Mouse (Mus musculus) ES-CJ7 (cell line): ENCODE measurements around the gene Map4k3.
"Not testable (repeated sequence)": the region's sequence is repeated elsewhere in the genome, so short reads cannot be mapped to it uniquely, and the experiment has no call there.

ENCODE experiments used
- DNase-seq: peaks from one replicate; pipeline ENCODE4 v3.0.0; 2011; ENCODE audit warnings: low read depth, low spot score

Gene Map4k3

DNA sequence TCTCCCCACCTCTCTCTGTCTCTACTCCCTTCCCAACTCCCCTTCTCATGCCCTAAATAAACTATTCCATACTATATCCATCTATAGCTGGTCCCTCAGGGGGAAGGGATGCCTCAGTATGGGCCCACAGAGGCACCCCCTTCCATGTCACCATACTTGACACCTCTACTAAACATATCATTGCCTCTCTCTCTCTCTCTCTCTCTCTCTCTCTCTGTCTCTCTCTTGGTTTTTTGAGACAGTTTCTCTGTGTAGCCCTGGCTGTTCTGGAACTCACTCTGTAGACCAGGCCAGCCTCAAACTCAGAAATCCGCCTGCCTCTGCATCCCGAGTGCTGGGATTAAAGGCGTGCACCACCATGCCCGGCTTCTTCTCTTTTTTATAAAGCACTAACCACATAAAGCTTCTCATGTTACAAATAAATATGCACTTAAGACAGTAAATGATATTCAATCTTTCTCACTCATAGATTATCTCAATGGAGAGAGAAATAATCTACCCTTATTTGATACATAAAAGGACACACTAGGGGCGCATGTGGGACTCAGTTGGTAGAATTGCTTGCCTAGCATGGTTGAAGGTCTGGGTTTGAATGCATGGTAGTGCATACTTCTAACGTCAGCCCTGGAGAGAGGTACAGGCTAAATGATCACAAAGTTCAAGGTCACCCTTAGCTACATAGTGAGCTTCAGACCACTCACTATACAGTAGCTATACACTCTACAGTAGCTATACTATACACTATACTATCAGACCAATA lies 159.3 kb downstream of the Map4k3 start:
- no peak for DNase-seq

DNA sequence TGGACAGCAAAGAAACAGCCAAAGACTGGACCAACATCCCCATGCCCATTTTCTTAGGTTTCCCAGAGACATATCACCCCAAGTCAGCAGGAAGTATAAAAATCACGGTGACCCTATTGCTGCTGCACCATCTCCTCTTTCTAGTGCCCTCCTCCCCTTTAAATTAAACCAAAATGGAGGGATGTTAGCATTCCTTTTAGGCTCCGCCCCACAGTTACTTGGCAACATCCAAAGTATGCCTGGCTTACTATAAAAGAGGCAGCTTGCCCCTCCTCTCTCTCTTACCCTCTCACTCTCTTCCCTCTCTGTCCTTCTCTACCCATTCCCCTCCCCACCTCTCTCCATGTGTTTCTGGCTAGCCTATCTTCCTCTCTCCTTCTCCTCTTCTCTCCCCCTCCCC lies 159.8 kb downstream of the Map4k3 start:
- no peak for DNase-seq

DNA sequence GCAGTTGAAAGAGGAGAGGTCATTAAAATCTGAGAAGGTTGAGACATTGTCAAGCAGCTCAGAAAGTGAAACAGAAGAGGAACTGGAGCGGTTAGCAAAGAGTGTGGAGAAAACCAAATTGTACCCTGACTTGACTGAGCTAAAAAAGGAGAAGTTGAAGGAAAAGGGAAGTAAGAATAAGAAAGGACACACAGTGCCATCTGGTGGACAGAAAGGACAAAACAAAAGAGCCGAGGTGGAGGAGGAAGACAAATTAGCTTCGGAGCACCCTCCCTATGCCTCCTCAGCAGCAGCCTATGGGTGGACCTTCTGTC lies 163.7 kb downstream of the Map4k3 start:
- peak; percentile 61 for DNase-seq

DNA sequence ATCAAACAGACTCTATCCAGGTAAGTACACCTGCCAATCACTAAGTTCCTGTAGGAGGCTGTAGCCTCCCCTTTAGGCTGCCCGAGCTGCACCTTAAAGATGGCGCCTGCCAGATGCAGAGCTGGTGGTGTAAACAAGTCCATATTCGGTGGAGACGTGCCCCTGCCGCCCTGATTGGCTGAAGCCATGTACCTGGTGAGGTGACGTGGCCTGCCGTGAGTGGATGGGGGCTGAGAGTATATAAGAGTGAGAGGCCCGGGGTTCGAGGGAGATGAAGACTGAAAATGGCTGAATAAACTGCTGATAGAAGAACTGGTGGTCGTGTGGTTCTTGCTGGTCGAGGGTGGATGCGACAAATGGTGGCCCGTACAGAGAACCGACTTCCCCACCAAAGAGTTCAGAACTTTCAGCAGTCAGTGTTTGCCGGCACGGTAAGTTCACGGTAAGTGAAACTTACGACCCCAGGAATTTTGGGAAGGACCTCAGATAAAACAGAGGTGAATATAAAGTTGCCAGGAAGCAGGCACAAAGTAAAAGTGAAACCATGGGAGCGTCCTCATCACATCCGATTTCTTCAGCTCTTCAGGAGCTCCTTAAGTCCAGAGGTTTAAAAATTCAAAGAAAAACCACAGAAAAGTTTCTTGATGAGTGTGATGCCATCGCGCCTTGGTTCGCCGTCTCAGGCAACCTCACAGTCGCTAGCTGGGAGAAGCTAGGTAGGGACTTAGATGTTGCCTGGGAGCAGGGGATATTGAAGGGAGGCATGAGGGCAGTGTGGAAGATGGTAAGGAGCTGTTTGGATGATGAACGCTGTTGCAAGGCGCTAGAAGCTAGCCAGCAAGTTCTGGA lies 164.3 kb downstream of the Map4k3 start:
- not testable (repeated sequence) for DNase-seq

DNA sequence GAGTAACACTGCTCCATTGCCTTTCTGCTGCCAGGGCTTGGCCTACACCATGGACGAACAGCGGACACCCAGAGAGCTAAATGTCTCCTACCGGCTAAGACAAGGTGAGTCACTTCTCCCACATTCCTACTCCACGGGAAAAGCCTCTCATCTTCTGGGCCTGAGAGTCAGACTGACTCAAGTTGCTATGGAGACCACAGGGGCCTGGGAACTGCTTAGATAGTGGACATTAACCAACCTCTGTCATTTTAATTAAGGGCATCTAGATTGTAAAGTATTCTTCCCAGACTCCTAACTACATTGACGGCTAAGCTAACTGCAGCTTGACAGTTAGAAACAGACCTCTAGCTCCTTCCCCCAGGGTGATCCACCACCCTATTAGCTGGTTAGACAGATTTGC lies 165.5 kb downstream of the Map4k3 start:
- DNase-seq: peak; percentile 79

DNA sequence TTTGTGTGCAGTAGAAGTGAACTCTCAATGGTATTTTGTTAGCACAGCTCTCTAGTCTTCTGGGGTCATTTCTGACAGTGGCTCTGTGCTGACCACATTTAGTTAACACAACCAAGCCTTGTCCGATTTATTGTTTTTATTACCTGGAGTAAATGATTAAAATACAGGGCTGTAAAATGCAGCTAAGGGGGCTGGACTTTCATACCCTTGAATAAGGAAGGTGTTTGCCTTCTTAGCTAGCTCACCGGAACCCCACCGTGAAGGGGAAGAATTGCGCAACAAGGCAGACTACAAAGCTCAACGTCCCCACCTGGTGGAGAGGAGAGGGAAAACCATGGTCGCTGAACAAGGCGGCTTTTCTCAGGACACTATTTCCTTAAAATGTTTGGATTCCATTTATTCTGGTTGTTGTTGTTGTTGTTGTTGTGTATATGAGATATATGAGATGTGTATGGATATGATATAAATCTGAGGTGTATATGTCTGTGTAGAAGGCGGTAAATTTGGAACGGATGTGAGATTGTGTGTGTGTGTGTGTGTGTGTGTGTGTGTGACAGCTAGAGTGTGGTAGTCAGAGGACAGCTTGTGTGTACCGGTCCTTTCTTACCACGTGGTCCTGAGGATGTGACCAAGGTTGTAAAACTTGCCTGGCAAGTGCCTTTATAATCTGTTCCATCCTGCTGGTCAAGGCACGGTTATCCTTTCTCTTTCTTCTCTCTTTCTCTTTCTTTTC lies 167.4 kb downstream of the Map4k3 start:
- peak; percentile 82 for DNase-seq

DNA sequence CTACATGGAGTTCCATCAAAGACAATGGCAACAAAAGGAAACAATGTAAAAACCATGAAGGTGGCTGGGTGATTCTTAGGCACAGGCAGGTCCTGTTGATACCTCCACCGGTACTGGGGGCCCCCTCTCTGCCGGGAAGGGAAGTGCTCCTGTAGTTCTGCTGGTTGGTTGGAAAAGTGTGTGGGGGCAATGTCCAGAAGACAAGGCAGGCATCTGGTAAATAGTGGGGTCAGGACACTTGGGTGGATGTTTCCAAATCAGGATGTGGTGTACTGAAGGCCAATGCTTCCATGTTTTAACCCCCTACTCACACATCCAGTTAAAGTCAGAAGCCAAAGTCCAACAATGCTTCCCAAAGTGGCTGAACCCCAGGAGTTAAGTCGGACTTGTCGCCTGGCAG lies 168.5 kb downstream of the Map4k3 start:
- peak; percentile 46 for DNase-seq

DNA sequence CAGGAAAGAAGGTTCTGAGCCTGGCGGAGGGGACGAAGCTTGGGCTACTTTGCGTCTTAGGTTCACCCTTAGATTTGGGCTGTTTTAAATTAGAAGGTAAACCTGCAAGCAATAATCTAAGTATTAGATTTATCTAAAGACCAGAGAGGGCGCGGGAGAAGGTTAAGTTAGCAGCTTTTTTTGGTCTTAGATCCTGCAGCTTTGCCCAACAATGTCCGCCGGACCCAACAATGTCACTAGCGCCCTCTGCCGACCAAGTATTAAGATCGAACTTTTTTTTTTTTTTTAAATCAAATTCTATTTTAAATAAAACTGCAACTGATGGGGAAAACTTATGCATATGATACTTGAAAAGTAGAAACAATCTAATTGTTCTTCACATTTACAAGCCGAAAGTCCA lies 169.2 kb downstream of the Map4k3 start:
- DNase-seq: peak; percentile 59

DNA sequence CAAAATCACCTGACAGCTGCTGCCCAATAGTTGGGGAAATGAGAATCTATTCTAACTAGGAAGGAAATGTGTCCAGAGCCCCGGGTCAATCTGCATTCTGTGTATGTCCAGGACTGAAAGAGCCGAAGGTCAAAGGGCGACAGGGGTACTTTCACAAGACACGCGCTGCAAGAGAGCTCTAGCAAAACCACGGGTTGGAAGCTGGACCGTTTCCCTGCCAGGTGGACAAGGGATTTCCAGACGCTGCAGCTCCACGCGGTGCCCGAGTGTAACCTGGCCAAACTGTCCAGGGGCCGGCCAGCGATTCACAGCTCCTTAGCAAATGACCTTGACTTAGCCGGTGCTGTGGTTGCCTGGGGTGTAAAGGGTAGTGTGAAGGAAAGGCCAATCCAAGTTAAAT lies 169.7 kb downstream of the Map4k3 start:
- no peak for DNase-seq

DNA sequence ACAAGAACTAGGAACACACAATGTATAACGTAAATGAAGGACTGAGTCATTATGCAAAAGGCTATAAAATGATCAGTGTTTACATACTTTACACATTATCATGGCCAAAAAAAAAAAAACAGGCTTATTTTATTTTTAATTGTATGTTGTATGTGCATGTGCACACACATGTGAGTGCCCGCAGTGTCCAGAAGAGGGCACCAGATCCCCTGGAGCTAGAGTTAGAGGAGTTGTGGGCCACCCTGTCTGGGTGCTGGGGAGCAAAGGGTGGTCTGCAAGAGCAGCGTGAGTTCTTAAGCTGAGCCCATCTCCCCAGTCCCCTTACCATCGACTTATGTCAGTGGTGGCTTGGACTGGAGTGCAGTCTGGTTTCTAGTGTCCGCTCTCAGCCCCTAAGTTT lies 170.8 kb downstream of the Map4k3 start:
- no peak for DNase-seq

DNA sequence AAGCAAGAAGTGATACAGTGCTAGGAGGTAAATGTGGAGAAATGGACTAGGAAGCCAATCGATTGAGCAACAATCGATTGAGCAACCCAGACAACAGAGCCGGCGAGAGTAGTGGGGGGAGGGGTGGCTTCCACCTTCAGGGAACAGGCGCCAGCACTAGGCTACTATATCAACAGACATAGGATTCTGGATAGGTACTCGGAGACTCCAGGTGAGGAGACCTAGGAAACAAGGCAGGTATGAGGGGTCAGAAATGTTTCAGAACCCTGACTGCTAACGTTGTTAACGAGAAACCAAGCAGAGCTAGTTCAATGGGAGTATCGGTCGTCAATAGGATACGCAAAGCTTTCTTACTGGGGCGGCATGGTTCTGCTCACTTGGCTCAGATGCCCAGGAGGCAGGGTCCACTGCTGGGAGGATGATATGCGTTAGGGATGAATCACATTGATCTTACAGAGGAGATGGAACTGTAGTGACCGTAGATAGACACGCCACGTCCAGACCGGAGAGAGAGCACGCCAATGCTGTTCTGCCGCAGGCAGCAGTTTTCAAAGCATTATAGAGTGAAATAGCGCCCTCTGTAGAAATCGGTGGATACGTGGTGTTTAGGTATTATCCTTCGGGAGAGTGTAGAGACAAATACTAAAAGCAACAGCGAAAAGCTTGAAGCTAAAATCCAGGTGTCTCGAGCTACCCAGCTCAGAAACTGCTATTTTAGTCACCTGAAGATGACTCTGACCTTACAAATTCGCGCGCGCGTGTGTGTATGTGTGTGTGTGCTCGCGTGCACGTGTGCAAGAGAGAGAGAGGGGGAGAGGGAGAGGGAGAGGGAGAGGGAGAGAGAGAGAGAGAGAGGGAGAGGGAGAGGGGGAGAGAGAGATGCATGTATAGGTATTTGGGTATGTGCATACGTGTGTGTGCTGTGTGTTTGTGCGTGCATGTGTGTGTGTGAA lies 174.7 kb downstream of the Map4k3 start:
- peak; percentile 87 for DNase-seq

DNA sequence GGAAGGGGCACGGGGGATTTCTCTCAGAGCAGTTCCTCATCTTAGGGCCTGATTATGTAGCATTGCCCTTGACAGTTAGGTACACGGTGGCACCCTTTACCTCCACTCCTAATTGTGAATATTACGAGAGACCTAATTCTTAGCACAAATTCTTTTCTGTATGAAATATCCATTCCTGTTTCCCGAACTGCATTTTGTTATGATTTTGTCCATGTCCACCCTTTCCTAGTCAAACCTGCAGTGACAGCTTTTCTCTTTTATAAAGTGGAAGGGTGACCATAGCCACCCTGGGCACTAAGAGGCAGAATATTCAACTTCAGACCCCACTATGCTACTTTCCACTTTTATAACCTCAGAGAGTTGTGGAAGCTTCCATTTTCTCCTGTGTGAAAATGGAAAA lies 175.6 kb downstream of the Map4k3 start:
- DNase-seq: no peak

DNA sequence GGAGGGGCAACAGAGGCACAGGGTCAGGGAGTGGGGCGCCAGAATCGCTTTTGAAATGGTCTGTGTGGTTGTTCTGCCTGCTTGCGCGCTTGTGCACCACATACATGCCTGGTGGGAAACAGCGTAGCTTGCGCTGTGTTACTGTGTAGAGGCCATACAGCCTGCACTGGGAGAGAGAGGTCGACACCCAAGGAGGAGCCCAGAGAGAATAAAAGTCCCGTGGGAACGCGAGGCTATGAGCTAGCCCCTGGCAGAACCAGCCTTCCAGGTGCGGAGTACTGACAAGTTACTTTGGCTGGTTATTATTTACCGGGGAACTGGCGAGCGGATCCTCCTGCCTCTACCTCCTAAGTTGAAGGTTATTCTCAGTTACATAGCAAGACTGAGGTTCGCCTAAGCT lies 177.3 kb downstream of the Map4k3 start:
- no peak for DNase-seq

DNA sequence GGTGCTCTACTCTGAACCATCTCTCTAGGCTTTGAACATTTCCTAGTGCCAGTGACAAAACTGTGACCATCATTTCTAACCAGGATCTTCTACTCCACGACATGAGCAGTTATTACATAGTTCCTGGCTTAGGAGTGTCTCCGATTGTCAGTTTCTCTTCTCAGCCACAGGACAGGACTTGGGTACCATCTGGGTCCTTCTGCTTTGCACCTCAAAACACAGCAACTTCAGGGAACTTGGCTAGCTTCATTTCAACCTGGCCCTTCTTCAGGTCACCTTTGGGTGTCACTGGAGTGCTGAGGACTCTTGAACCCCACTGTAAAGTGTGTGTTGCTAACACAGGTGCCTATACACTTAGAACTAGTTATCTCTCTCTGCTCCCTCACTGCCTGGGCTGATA lies 181.4 kb downstream of the Map4k3 start:
- DNase-seq: no peak

DNA sequence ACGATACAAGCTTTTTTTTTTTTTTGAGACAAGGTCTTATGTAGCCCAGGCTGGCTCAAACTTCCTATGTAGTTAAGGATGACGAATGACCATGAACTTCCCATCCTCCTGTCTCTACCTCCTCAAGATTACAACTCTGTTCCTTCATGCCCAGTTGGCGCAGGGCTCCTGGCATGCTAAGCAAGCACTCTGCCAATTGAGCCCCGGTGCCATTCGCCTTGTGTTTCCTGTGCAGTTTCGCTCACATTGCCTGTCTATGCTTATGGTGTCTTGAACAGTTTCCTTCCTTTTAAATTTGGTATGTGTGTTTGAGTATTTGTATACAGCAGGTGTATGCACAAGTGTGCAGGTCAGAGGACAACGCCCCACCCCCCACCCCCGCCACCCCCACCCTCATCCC lies 182.1 kb downstream of the Map4k3 start:
- DNase-seq: no peak

DNA sequence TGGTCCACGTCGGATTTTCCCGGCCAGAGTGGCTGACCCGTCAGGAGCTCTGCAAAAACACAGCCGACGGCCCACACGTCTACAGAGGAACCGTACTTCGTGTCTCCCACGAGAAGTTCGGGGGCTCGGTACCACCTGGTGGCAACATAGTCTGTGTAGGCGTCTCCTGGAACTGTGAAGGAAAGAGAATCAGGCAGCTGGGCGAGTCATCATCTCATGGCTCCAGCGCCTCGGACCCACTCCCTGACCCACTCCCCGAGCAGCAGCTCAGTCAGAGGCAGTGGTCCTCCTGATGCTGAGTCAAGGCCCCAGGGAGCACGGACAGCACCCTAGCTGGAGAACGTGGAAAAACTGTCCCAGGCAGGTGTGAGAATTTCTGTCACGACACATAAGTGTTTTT lies 184.6 kb downstream of the Map4k3 start:
- DNase-seq: no peak

DNA sequence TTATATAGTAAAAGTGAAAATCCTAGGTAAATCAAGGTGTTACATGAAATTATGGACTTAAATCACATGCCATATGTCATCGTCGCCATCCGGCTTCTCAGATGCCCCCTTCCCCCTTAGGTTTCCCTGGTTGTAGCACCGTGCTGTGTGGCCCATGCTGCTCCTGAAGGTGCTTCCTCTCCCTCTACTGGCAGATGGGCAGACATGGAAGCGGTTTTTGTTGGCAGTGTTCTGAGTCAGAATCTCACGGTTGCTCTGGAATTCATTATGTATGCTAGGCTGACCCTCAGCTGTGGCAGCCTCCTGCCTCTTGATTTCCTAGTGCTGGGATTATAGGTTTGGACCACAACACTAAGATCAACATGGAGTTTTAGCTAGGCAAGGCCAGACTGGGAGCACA lies 191.1 kb downstream of the Map4k3 start:
- no peak for DNase-seq

DNA sequence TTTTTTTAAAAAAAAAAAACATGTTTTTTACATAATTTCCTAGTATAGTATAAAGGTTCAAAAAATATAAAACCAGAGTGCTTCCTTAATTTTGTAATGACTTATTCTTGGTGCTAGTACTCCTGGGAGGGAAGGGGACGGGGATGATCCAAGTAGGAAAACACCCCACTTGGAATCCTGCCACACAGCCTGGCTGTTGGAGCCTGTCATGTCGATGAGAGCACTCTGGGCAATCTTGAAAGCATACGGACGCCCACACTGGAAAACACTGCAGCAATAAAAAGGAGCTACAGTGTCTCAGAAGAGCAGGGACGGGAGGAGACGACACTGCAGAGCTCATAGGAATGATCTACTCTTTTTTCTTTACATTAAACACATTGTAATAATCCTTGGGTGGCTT lies 192.7 kb downstream of the Map4k3 start:
- no peak for DNase-seq

DNA sequence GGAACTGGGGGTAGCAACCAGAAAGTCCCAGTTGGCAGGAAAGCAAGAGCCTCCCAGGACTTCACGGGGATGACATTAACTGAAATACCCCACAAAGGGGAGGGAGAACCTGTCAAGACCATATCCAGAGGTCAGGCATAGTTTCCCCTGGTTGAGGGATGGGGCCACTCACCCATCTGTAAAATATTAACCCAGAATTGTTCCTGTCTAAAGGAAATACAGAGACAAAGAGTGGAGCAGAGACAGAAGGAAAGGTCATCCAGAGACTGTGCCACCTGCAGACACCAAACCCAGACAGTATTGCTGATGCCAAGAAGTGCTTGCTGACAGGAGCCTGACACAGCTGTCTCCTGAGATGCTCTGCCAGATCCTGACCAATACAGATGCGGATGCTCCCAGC lies 196.9 kb downstream of the Map4k3 start:
- not testable (repeated sequence) for DNase-seq
